Mouse (Mus musculus): ENCODE measurements at regions not wholly inside any gene's neighbourhood (a gene's known extent, or its start where the extent isn't known, plus 50 kb on each side); places are given as distances from the start of the nearest gene placed in this dataset.

GRCm38 (mm10) chr17:4740784-4741183, 253.3 kb upstream of the Arid1b start:
- peak; percentile 14 for DNase-seq
- intact Hi-C loops (cut with DNase I; ENCODE audit: low total_unique reads): no loop called here

GRCm38 (mm10) chr17:4742314-4742713, 251.8 kb upstream of the Arid1b start:
- no peak for DNase-seq
- intact Hi-C loops (cut with DNase I; ENCODE audit: low total_unique reads): no loop called here

GRCm38 (mm10) chr17:4762956-4763355, 231.2 kb upstream of the Arid1b start:
- intact Hi-C loops (cut with DNase I; ENCODE audit: low total_unique reads): no loop called here
- DNase-seq: no peak

GRCm38 (mm10) chr17:4765723-4766122, 228.4 kb upstream of the Arid1b start:
- no peak for DNase-seq
- intact Hi-C loops (cut with DNase I; ENCODE audit: low total_unique reads): no loop called here

GRCm38 (mm10) chr17:4767947-4768522, 226.1 kb upstream of the Arid1b start:
- intact Hi-C loops (cut with DNase I; ENCODE audit: low total_unique reads): no loop called here
- DNase-seq: no peak

GRCm38 (mm10) chr17:4769284-4769683, 224.8 kb upstream of the Arid1b start:
- DNase-seq: no peak
- intact Hi-C loops (cut with DNase I; ENCODE audit: low total_unique reads): no loop called here

GRCm38 (mm10) chr17:4770052-4770451, 224.1 kb upstream of the Arid1b start:
- no peak for DNase-seq
- intact Hi-C loops (cut with DNase I; ENCODE audit: low total_unique reads): no loop called here

GRCm38 (mm10) chr17:4778161-4778560, 216.0 kb upstream of the Arid1b start:
- peak; percentile 75 for DNase-seq
- intact Hi-C loops (cut with DNase I; ENCODE audit: low total_unique reads): no loop called here

GRCm38 (mm10) chr17:4779017-4779416, 215.1 kb upstream of the Arid1b start:
- no peak for DNase-seq

GRCm38 (mm10) chr17:4781586-4781985, 212.5 kb upstream of the Arid1b start:
- intact Hi-C loops (cut with DNase I; ENCODE audit: low total_unique reads): loop anchor here (10.0 kb wide), 1 partner anchor 123 kb away; no protein-coding TSS in a partner anchor
- DNase-seq: no peak

More at GRCm38 (mm10) chr17:4779017-4779416, 215.1 kb upstream of the Arid1b start:
- intact Hi-C loops (cut with DNase I; ENCODE audit: low total_unique reads): no loop called here

- DNase-seq: no peak
- intact Hi-C loops (cut with DNase I; ENCODE audit: low total_unique reads): loop anchor here (10.0 kb wide), 1 partner anchor 121 kb away; no protein-coding TSS in a partner anchor
Measured at GRCm38 (mm10) chr17:4784296-4784695, 209.8 kb upstream of the Arid1b start.

GRCm38 (mm10) chr17:4785281-4785839, 208.8 kb upstream of the Arid1b start:
- intact Hi-C loops (cut with DNase I; ENCODE audit: low total_unique reads): loop anchor here (10.0 kb wide), 1 partner anchor 119 kb away; no protein-coding TSS in a partner anchor
- DNase-seq: peak; percentile 76

GRCm38 (mm10) chr17:4786524-4786923, 207.6 kb upstream of the Arid1b start:
- intact Hi-C loops (cut with DNase I; ENCODE audit: low total_unique reads): loop anchor here (10.0 kb wide), 1 partner anchor 118 kb away; no protein-coding TSS in a partner anchor

GRCm38 (mm10) chr17:4791873-4792272, 202.3 kb upstream of the Arid1b start:
- DNase-seq: no peak

More at GRCm38 (mm10) chr17:4786524-4786923, 207.6 kb upstream of the Arid1b start:
- no peak for DNase-seq

GRCm38 (mm10) chr17:4796241-4796640, 197.9 kb upstream of the Arid1b start:
- intact Hi-C loops (cut with DNase I; ENCODE audit: low total_unique reads): no loop called here
- no peak for DNase-seq

More at GRCm38 (mm10) chr17:4791873-4792272, 202.3 kb upstream of the Arid1b start:
- intact Hi-C loops (cut with DNase I; ENCODE audit: low total_unique reads): no loop called here

GRCm38 (mm10) chr17:4804013-4804412, 190.1 kb upstream of the Arid1b start:
- intact Hi-C loops (cut with DNase I; ENCODE audit: low total_unique reads): no loop called here
- no peak for DNase-seq

GRCm38 (mm10) chr17:4806051-4806450, 188.1 kb upstream of the Arid1b start:
- intact Hi-C loops (cut with DNase I; ENCODE audit: low total_unique reads): no loop called here
- DNase-seq: peak; percentile 33

- no peak for DNase-seq
- intact Hi-C loops (cut with DNase I; ENCODE audit: low total_unique reads): no loop called here
Measured at GRCm38 (mm10) chr17:4808926-4809325, 185.2 kb upstream of the Arid1b start.

- intact Hi-C loops (cut with DNase I; ENCODE audit: low total_unique reads): no loop called here
- no peak for DNase-seq
Measured at GRCm38 (mm10) chr17:4813232-4813631, 180.9 kb upstream of the Arid1b start.

GRCm38 (mm10) chr17:4813666-4814065, 180.5 kb upstream of the Arid1b start:
- no peak for DNase-seq
- intact Hi-C loops (cut with DNase I; ENCODE audit: low total_unique reads): no loop called here

- no peak for DNase-seq
- intact Hi-C loops (cut with DNase I; ENCODE audit: low total_unique reads): no loop called here
Measured at GRCm38 (mm10) chr17:4825221-4825895, 168.8 kb upstream of the Arid1b start.
